Mouse (Mus musculus): ENCODE results near the gene Nipa1. TPM values are rescaled to one million over a fixed set of nuclear protein-coding genes. Genes with fewer than 3 reads are reported as not detected.
"Not testable (repeated sequence)": the region's sequence is repeated elsewhere in the genome, so short reads cannot be mapped to it uniquely, and the experiment has no call there.

The Nipa1 gene
- polyA plus RNA-seq, 1 experiment from 2014 or later = 5.9 TPM

DNA sequence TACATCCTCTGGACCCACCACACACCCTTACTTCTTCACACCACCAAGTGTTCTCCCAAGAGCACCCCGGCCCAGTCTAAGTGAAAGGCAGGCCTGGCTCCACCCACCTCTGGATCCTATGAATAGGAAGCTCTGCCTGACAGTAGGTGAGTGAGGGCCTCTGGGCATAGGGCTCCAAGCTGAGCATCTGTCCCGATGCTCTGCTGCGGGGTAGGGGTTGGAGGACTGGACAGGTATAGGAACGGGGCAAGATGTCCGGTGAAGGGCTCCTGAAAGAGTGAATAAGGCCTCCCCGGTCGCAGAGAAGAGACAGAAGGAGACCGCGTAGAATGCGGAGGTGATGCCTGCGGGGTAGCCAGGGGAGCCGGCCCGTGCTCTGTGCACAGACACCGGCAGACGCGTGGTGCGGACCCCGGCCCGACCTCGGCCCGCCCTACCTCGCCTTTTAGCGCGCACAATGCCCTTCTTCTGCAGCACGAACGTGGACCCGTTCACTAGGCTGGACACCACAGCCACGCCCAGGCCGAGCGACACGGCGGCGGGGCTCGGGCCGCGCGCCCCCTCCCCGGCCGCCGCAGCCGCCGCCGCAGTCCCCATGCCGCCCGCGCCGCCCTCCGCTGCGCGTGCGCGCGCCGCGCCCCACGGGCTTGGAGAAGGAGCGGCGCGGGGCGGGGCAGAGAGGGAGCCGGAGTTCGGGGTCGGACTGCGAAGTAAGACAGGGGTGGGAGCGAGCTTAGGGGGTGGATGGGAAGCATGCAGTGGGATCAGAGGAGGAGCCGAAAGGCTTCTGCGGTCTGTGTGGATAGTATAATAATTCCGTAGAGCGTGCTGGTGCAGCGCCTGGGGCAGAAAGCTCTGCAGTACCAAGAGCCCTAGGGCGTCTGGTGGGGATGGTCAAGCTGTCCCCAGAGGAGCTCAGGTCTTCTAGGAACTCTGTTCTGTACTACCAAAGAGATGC lies 503 bp downstream of the Nipa1 start:
- H3K4me1 ChIP-seq = peaks cover 13% of the 10 kb centered on the region
- no peaks in the 10 kb centered on the region for H3K36me3 ChIP-seq
- DNase-seq (ENCODE audit: low spot score) = peak; percentile 83
- peak overlapping the region; percentile 86 for H3K27ac ChIP-seq
- 1% methylated on average over 71 of the region's 71 CpGs for WGBS
- no peaks in the 10 kb centered on the region for H3K27me3 ChIP-seq (ENCODE audit: low read depth, poor library complexity, severe bottlenecking)
- H3K9me3 ChIP-seq (replicated peaks) = no peaks in the 10 kb centered on the region
- peak overlapping the region; percentile 72 for H3K4me3 ChIP-seq

DNA sequence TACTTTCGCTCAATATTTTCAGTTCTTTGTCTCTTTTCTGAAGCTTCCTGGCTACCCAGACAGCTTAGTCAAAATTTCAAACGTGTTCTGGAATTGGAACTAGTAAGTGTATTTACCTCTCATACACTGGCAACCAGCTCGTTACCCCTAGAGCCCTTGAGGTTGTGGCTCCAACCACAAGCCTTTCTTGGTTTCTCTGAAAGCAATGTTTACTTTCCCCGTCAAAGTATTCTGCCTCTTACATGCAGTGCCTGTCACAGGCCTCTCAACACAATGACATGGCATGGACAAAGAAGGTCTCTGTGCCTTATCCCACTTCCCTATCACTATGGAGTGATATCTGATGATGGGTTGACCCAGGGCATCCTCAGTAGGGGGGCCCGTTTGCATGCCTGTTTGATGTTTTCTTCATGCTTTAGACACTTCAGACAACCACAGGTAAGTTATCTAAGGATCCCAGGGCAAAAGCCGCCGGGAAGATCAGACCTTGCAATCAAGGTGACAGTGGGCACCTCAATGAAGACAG lies 1.2 kb downstream of the Nipa1 start:
- Histone ChIP-seq H3K9me3 (replicated peaks) (no peaks in the 10 kb centered on the region), H3K27me3 (ENCODE audit: low read depth, poor library complexity, severe bottlenecking) (no peaks in the 10 kb centered on the region), H3K36me3 (no peaks in the 10 kb centered on the region), H3K27ac (peak overlapping the region; percentile 86), H3K4me3 (peak overlapping the region; percentile 72), H3K4me1 (peaks cover 13% of the 10 kb centered on the region)
- WGBS = 57% methylated on average over 7 of the region's 7 CpGs
- no peak for DNase-seq (ENCODE audit: low spot score)

DNA sequence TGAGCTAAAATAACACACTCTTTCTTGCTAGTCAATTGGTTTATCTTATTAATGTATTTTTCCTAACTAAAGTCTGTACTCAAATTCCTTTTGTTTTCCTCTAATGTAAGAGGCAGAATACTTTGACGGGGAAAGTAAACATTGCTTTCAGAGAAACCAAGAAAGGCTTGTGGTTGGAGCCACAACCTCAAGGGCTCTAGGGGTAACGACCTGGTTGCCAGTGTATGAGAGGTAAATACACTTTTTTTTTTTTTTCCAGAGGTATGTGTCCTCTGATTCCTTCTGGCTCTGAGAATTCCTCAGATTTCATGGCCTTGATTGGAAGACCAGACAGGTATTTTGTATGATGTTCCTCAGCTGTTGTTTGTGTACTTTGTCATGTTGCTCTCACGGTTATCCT lies 2.0 kb downstream of the Nipa1 start:
- no peaks in the 10 kb centered on the region for H3K9me3 ChIP-seq (replicated peaks)
- WGBS = 86% methylated on average over 3 of the region's 3 CpGs

DNA sequence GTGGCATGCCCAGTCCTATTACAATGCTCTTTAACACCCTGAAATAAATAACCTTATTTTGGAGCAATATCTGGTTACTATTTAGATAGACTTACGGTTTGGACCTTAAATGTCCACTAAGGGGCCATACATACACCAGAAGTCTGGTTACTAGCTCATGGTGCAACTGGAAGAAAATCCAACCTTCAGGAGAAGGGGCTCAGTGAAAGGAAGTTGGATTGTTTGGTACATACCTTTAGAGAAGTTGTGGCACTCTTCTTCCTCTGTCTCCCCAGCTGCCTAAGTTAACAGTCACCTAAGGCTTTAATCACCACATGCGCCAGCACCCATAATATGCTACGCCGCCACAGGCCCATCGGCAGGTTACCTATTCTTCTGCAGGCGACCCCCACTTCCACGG lies 3.9 kb downstream of the Nipa1 start:
- Histone ChIP-seq H3K27ac (no peak overlapping the region), H3K4me3 (no peak overlapping the region)

More for the DNA sequence above, 2.0 kb downstream of the Nipa1 start:
- H3K27me3 ChIP-seq (ENCODE audit: low read depth, poor library complexity, severe bottlenecking) = no peaks in the 10 kb centered on the region
- H3K36me3 ChIP-seq = no peaks in the 10 kb centered on the region
- peaks cover 13% of the 10 kb centered on the region for H3K4me1 ChIP-seq
- no peak overlapping the region for H3K27ac ChIP-seq
- no peak overlapping the region for H3K4me3 ChIP-seq
- DNase-seq (ENCODE audit: low spot score) = no peak

DNA sequence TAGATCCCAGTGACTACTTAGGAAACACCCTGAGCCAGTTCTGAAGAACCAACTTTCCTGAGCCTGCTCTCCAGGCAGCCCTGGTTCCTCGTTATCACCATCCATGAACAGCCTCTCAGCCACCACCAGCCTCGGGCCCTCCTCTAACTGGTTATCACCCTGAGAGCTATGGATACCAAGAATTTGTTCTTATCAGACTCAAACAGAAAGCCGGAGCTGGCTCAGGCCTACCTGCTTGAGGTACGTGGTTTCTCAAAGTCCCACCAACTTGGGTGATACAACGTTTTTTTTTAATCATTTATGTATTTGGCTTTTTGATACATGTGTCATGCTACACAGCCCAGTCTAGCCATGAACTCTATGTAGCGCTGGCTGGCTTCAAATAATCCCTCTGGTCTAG lies 4.6 kb downstream of the Nipa1 start:
- no peaks in the 10 kb centered on the region for H3K9me3 ChIP-seq (replicated peaks)
- H3K27ac ChIP-seq = no peak overlapping the region
- no peak overlapping the region for H3K4me3 ChIP-seq
- no peak for DNase-seq (ENCODE audit: low spot score)
- H3K27me3 ChIP-seq (ENCODE audit: low read depth, poor library complexity, severe bottlenecking) = no peaks in the 10 kb centered on the region
- H3K4me1 ChIP-seq = peaks cover 13% of the 10 kb centered on the region
- 87% methylated on average over 6 of the region's 6 CpGs for WGBS
- no peaks in the 10 kb centered on the region for H3K36me3 ChIP-seq

More for the DNA sequence above, 3.9 kb downstream of the Nipa1 start:
- no peak for DNase-seq (ENCODE audit: low spot score)
- peaks cover 13% of the 10 kb centered on the region for H3K4me1 ChIP-seq
- H3K27me3 ChIP-seq (ENCODE audit: low read depth, poor library complexity, severe bottlenecking) = no peaks in the 10 kb centered on the region
- H3K9me3 ChIP-seq (replicated peaks) = no peaks in the 10 kb centered on the region
- WGBS = 93% methylated on average over 7 of the region's 7 CpGs
- H3K36me3 ChIP-seq = no peaks in the 10 kb centered on the region

DNA sequence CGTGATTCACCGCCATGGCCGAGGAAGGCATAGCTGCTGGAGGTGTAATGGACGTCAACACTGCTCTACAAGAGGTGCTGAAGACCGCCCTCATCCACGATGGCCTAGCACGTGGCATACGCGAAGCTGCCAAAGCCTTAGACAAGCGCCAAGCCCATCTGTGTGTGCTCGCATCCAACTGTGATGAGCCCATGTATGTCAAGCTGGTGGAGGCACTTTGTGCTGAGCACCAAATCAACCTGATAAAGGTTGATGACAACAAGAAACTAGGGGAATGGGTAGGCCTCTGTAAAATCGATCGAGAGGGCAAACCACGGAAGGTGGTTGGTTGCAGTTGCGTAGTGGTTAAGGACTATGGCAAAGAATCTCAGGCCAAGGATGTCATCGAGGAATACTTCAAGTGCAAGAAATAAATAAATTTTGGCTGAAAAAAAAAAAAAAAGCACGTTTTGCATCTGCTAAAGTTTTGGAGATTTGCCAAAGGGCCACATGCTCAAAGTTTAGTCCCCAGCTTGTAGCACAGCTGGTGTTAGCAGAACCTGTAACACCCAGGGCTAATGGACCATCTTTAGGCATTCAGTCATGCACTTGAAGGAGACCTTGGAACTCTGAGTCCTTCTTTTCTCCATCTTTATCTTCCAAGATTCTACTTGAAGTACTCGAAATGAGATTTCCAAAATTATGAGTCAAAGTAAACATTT lies 5.6 kb downstream of the Nipa1 start:
- DNase-seq (ENCODE audit: low spot score); H3K27ac ChIP-seq; H3K4me3 ChIP-seq; H3K9me3 ChIP-seq (replicated peaks); H3K36me3 ChIP-seq; H3K27me3 ChIP-seq (ENCODE audit: low read depth, poor library complexity, severe bottlenecking): not testable (repeated sequence)
- 90% methylated on average over 7 of the region's 18 CpGs for WGBS
- peaks cover 10% of the 10 kb centered on the region for H3K4me1 ChIP-seq

DNA sequence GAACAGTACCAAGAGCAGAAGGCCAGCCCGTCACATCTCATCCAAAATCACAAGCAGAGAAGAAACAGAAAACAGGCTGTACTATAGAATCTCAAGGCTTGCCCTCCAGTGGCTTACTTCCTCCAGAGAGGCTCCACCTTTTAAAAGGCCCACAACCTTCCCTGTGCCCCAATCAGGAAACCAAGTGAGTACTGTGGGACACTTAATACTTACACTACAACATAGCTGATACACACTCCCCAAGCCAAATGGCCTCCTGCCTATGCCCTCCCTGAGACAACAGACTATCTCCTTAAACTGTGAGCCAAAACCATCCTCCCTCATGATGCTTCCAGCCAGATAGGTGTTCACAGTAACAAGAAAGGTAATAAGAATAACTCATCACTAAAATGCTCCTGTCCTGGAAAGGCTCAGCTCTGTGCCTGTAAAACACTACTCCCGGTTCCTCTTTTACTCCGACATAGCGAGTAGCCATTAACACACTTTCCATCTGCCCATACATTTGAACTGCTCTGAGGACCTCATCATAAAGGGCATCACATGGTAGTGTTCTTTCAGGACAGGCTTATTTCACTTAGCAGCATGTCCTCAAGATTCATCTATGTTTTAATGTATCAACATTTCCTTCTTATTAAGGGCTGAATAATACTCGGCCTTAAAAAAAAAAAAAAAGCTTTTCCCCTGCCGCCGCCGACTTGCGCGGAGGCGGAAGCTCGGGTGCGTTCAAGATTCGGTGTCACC lies 6.3 kb downstream of the Nipa1 start:
- Histone ChIP-seq H3K4me1 (peaks cover 4% of the 10 kb centered on the region; the same call in 1 of the 2 replicates), H3K4me3 (no peak overlapping the region), H3K9me3 (replicated peaks) (no peaks in the 10 kb centered on the region), H3K27ac (no peak overlapping the region), H3K27me3 (ENCODE audit: low read depth, poor library complexity, severe bottlenecking) (no peaks in the 10 kb centered on the region), H3K36me3 (no peaks in the 10 kb centered on the region)
- DNase-seq (ENCODE audit: low spot score) = no peak
- 97% methylated on average over 14 of the region's 14 CpGs for WGBS

DNA sequence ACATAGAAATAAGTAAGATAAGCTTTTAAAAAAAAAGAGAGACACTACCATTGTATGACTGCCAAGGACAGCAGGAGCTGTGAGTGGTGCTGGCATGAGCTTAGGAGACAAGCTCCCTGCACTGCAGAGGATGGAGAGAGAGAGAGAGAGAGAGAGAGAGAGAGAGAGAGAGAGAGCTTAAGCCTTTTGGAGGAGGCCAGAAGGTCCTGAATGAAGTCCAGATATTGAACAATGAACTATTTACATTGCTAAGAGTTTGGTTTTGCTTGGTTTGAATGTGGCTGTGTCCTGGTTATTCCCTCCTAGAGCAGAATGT lies 8.8 kb downstream of the Nipa1 start:
- Histone ChIP-seq H3K4me3 (no peak overlapping the region), H3K27me3 (ENCODE audit: low read depth, poor library complexity, severe bottlenecking) (no peaks in the 10 kb centered on the region), H3K9me3 (replicated peaks) (no peaks in the 10 kb centered on the region), H3K36me3 (no peaks in the 10 kb centered on the region), H3K27ac (no peak overlapping the region), H3K4me1 (no peaks in the 10 kb centered on the region)
- no peak for DNase-seq (ENCODE audit: low spot score)

DNA sequence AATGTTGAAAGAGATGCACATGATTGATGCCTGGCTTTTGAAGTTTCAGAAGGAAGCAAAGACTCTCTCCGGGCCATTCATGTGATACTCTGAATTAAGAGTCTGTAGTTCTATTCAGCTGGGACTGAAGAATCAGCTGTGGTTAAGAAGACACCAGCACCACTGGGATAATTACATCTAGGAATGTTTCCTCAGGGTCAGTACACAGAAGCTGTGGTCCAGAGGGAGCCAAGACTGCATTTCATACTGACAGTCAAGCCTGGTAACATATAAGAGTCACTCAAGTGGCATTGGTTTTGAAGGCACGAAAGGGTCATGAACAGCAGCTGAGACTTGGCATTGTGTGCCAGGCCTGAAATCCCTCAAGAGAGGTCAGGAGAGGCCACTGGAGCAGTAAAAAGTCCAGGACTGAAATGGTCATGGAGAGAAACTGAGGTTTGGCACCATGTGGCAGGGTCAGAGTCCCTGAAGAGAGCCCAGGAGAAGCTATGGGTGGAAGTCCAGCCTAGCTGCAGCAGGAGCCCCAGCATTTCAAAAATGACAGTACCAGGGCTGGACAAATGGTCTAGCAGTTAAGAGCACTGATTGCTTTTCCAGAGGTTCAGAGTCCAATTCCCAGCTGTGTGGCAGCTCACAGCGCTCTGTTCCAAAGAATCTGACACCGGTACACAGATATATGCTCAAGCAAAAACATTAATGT lies 9.3 kb downstream of the Nipa1 start:
- WGBS = 89% methylated on average over 4 of the region's 4 CpGs
- Histone ChIP-seq H3K36me3 (no peaks in the 10 kb centered on the region), H3K27ac (no peak overlapping the region), H3K9me3 (replicated peaks) (no peaks in the 10 kb centered on the region), H3K4me3 (no peak overlapping the region), H3K27me3 (ENCODE audit: low read depth, poor library complexity, severe bottlenecking) (no peaks in the 10 kb centered on the region), H3K4me1 (no peaks in the 10 kb centered on the region)
- DNase-seq (ENCODE audit: low spot score) = no peak

DNA sequence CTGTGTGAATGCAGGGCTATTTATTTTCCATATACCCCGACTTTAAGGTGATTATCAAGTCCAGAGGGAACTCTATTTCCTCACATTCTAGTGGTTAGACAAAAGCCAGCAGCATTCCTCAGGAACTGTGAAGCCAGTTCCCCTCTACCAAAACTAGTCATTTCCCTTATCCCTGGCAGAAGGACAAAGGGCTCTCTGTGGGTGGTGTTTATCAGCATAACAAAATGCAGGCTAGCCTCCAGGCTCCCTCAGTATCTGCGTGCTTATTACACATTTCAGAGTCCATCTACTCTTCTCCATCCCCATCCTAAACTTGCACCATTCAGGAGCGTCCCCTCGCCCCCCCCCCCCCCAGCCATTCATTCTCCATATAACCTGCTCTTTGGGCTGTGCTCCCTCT lies 20.8 kb downstream of the Nipa1 start:
- Histone ChIP-seq H3K27ac (no peak overlapping the region), H3K9me3 (replicated peaks) (no peaks in the 10 kb centered on the region), H3K4me1 (no peaks in the 10 kb centered on the region), H3K27me3 (ENCODE audit: low read depth, poor library complexity, severe bottlenecking) (no peaks in the 10 kb centered on the region), H3K4me3 (no peak overlapping the region), H3K36me3 (no peaks in the 10 kb centered on the region)
- 35% methylated on average over 4 of the region's 4 CpGs for WGBS
- DNase-seq (ENCODE audit: low spot score) = no peak

DNA sequence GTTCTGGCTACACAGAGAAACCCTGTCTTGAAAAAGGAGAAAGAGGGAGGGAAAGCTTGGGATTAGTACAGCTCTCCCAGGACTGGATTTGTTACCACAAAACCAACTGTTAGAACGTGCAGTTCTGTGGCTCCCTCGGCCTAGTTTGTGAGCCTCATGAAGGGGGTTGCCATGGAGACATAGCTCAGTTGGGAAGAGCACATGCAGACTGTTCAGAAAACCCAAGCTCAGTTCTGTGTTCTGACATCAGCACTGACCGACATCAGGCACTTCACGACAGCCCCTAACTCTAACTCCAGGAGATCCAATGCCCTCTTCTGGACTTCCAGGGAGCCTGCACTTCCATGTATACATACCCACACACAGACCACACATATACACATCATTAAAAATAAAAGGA lies 24.7 kb downstream of the Nipa1 start:
- Histone ChIP-seq H3K4me1 (no peaks in the 10 kb centered on the region), H3K27me3 (ENCODE audit: low read depth, poor library complexity, severe bottlenecking) (no peaks in the 10 kb centered on the region), H3K36me3 (no peaks in the 10 kb centered on the region), H3K27ac (no peak overlapping the region), H3K9me3 (replicated peaks) (no peaks in the 10 kb centered on the region), H3K4me3 (no peak overlapping the region)
- no peak for DNase-seq (ENCODE audit: low spot score)
- 76% methylated on average over 4 of the region's 4 CpGs for WGBS

DNA sequence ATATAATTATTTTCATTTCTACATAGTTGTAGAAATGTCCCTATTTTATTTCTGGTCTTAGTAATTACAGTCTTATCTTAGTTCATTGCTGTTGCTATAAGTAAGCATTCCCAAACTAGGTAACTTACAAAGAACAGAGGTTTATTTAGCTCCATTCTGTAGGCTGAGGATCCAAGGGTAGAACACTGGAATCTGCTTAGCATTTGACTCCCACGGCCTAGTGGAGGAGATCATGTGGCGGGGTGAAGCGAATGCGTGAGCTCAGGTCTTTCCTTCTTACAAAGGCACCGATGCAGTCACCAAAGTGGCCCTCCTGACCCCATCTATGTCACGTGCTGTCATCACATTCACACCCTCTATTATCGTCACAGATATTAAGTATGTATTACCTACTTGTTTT lies 27.9 kb downstream of the Nipa1 start:
- Histone ChIP-seq H3K27ac (no peak overlapping the region), H3K27me3 (ENCODE audit: low read depth, poor library complexity, severe bottlenecking) (no peaks in the 10 kb centered on the region), H3K4me1 (no peaks in the 10 kb centered on the region), H3K9me3 (replicated peaks) (no peaks in the 10 kb centered on the region), H3K4me3 (no peak overlapping the region), H3K36me3 (no peaks in the 10 kb centered on the region)
- no peak for DNase-seq (ENCODE audit: low spot score)
- 93% methylated on average over 7 of the region's 7 CpGs for WGBS
